Mouse (Mus musculus): Measurements from ENCODE around the gene Zscan29. TPM values are rescaled to one million over a fixed set of nuclear protein-coding genes. Genes with fewer than 3 reads are reported as not detected.

The Zscan29 gene
- total RNA-seq (2021), result 1 to 10 TPM; 5.8 to 6.8 TPM
- long read RNA-seq, experiment 1, partial matches to known transcripts, result 1 of 2 reads
- long read RNA-seq, experiment 1, other reads (novel, unspliced or antisense), result 0 of 2 reads
- long read RNA-seq, experiment 2, partial matches to known transcripts, result 0 of 1 reads
- long read RNA-seq, experiment 2, other reads (novel, unspliced or antisense), result 1 of 1 reads

- peak; percentile 92 to 95 for DNase-seq
Observed at GRCm38 (mm10) chr2:121170980-121171742, at the start of gene Zscan29. TSS of gene Zscan29 (minus strand) at chr2:121171125.

- DNase-seq, result no peak
Observed at GRCm38 (mm10) chr2:121219994-121220393, 49.1 kb upstream of the Zscan29 start.

- DNase-seq, result no peak
Observed at GRCm38 (mm10) chr2:121219177-121219576, 48.3 kb upstream of the Zscan29 start.

GRCm38 (mm10) chr2:121214491-121214890 lies 43.6 kb upstream of the Zscan29 start:
- DNase-seq, result peak in 1 of 2 experiments; percentile 30

GRCm38 (mm10) chr2:121206541-121206940 lies 35.6 kb upstream of the Zscan29 start:
- DNase-seq, result no peak

GRCm38 (mm10) chr2:121204276-121204675 lies 33.4 kb upstream of the Zscan29 start:
- no peak for DNase-seq

- DNase-seq, result no peak
Observed at GRCm38 (mm10) chr2:121195466-121195865, 24.5 kb upstream of the Zscan29 start.

GRCm38 (mm10) chr2:121188530-121188929 lies 17.6 kb upstream of the Zscan29 start:
- no peak for DNase-seq

DNA sequence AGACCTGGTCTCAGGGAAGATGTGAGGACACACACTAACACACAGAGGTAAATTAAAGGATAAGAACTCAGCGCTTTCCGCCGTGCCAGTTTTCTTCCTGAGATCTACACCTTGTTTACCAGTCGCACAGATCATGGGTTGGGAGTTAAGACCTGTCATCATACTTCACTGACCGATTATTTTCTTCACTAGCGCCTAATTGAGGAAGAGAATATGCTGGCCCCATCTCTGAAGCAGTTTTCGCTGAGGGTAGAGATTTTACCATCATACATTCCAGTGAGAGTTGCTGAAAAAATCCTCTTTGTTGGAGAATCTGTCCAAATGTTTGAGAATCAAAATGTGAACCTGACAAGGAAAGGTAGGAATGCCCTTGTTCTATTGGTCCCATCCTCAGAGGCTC lies 13.2 kb upstream of the Zscan29 start:
- no peak for DNase-seq

GRCm38 (mm10) chr2:121183431-121183830 lies 12.5 kb upstream of the Zscan29 start:
- DNase-seq, result no peak

GRCm38 (mm10) chr2:121178828-121179479 lies 8.0 kb upstream of the Zscan29 start:
- peak in 1 of 2 experiments; percentile 17 for DNase-seq

DNA sequence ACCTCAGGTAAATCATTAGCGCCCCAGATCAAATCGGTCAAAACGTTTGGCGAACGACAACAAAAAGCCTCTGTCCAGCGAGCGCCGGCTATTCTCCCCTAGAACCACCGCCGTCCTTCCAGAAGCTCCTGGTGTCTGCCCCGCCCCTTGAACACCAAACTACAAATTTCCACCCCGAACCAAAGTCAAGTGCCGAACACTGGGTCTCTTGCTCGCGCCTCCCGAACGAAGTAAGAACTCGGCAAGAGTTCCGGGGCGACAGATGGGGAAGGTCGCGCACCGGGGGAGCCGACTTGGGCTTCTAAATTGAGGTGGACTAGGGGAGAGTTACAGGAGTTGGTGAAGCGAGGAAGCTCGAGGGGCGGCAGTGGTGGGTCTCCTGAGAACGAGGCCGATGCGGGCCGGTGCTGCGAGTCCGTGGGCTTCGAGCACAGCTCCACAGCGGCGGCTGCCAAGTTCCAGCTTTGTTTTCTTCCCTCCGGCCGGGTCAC lies 399 bp downstream of the Zscan29 start, which contains the start of gene Tubgcp4:
Tubgcp4 (plus strand) TSS at position 174 of the 491 bp plus-strand sequence.
- DNase-seq, result peak in 1 of 2 experiments; percentile 63

DNA sequence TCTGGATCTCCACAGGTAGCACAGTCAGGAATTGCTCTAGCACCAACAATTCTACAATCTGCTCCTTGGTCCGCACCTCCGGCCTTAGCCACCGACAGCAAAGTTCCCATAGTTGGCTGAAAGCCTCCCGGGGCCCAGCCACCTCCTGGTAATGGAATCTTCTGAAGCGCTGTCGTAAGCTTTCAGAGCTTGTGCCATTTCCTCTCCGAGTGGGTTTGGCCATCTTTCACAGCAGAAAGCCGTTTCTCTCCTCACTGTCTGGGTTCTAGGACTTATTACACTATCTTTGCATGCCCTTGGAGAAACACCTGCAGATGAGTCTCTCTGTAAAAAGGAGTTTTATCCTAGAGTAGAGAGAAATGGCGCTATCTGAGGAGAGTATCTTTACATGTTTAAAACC lies 1.0 kb downstream of the Zscan29 start:
- DNase-seq, result peak; percentile 42 to 57

DNA sequence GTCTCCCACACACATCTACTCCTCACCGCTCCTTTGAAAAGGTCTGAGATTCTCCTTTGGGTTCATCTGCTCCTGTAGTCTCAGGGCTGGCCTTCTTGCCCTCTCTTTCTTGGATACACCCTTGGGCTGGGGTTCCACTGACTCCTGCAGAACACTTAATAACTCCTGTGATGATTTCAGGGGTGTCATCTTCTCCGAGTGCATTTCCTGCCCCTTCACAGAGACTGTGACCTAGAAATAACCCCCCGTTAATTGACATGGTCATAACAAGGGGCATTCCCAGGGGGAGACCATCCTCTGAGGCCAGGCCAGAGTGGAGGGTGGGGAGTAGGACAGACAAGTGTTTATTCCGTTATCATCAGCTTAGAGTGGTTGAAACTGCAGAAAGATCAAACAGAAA lies 1.8 kb downstream of the Zscan29 start:
- DNase-seq, result no peak

GRCm38 (mm10) chr2:121153100-121153499 lies 17.8 kb downstream of the Zscan29 start:
- DNase-seq, result no peak

GRCm38 (mm10) chr2:121149679-121150078 lies 21.2 kb downstream of the Zscan29 start:
- DNase-seq, result no peak

GRCm38 (mm10) chr2:121142415-121142814 lies 28.5 kb downstream of the Zscan29 start:
- no peak for DNase-seq

GRCm38 (mm10) chr2:121141216-121142035 lies 29.5 kb downstream of the Zscan29 start:
- DNase-seq, result no peak

DNA sequence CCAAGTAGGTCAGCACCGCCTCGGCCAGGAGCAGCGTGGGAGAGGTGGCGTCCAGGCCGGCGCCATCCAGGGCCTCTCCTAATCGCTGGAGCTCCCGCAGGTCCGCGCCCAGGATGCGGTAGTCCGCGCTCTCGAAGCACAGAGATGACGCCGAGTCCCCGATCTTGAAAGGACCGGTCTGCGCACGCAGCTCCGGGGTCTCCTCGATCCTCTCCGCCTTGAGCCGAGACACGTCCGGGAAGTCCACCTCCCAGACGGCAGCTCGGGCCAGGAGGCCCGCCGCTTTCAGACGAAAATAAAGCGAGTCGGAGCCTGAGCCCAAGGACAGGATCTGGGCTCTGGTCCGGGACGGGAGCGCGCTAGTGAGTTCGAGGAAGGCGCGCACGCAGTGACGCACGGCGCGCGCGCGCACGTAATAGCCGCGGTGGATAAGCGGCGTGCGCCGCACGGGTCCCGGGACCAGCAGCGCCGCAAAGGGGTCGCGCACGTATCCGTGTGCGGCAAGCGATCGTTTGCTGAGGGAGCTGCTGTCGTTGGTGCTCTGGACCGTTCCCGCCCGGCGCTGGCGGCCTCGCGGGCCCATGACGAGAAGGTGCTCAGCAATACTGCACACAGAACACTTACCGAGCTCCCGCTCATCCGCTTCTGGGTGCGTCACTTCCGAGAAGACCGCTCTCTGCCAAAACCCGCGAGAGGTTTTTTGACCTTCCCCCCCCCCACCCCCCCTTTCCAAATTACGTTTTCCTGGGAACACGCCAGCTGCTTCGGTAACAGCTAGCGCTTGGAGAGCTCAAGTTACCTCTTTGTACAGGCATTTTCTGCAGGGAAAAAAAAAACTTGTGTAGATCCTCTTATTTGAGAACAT lies 30.7 kb downstream of the Zscan29 start, which contains the start of the genes Adal and Lcmt2:
Adal (plus strand) TSS at position 411 of the 865 bp plus-strand sequence.
Lcmt2 (minus strand) TSS at position 636 of the 865 bp plus-strand sequence.
- DNase-seq, result peak; percentile 94 to 95

- DNase-seq, result peak; percentile 77 to 83
Observed at GRCm38 (mm10) chr2:121139266-121140017, 31.5 kb downstream of the Zscan29 start.

Measured in heart, adult 18-20 months (tissue).